Mouse (Mus musculus): ENCODE results near the gene Kcnq1. TPM values are rescaled to one million over a fixed set of nuclear protein-coding genes. Genes with fewer than 3 reads are reported as not detected.

The Kcnq1 gene
- total RNA-seq, 2 experiments from 2014 or later, result 0.46 TPM; not detected in 1

DNA sequence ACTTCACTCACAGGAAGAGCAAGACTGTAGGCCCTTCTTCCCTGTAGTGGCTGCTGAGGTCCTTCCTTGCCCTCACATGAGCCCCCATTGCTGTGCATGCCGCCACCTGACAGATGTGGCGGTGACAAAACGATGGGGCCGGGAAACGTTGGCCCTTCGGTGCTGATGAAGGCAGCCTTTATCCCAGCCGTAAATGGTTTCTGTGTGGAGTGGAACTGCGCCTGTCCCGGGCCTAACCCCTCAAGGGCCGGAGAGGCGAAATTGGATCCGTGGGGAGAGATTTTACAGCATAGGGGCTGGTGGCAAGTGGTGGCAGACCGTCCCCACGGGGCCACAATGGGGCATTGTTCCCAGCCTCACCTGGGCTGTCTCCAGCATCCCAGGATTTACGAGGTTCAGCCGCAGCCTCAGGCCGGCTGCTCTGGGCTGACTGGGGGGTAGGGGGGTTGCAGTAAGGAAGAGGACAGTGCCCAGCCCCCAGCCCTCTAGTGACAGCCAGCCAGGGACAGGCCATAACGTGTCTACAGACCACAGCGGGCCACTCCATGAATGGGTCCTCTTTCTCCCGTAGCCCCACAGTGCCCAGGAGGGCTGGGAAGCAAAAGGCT lies 274.4 kb downstream of the Kcnq1 start:
- ATAC-seq (replicated peaks; ENCODE audit: low FRiP score, low TSS enrichment, poor library complexity, severe bottlenecking), result no peak

DNA sequence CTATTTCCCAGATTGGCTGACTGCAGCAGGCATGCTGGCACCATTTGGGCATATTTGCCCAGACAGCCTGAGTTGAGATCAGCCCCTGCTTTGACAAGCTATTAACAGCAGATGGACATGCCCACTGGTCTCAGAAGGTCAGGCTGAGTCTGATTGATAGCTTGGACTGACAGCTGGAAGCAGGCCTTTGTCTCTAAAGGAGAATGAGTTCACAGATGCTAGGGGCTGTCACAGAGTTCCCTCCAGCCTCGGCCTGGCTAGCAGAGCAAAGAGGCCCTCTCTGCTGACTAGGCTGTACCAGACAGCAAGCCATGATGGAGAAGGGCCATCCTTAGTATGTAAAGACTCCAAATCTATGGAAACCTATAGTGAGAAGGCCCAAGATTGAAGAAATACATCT lies 280.5 kb downstream of the Kcnq1 start:
- no peak for ATAC-seq (replicated peaks; ENCODE audit: low FRiP score, low TSS enrichment, poor library complexity, severe bottlenecking)

DNA sequence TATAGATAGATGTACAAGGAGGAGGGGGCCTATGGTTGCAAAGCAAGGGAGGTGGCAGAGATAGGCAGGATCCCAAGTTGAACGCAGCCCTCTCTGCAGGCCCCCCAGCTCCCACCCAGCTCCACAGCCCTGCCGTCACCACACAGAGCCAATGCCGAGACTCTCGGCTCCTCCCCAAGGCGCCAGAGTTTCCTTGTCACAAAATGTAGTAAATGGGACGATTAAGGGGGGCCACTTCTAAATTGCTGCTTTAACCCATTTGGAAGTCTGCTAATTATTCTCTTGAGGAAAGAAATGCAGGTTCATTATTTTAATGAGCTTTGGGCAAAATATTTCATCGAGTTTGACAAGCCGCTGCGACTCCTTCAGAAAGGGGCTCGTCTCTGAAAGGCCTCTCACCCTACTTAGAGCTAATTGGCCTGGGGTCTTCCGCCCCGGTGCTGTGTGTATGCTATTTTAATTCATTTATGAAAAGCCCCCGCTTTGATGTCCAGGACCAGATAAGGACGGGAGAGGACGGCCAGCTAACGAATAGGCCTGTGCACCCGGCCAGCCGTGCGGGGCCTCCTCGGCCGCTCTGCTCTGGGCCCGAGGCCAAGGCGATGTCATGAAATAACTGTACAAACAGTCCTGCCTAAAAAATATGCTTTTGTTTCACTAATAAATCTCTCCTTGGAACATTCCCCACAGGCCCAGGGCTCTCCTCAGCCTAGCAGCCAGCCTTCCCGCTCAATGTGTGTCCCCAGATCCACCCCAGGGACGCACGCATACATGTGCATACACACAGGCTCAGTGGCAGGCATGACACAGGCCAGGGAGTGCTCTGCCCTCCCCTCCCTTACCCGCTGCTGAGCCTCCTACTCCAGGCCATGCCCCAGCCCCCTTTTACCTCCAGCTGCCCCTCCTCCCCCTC lies 282.9 kb downstream of the Kcnq1 start:
- ATAC-seq (replicated peaks; ENCODE audit: low FRiP score, low TSS enrichment, poor library complexity, severe bottlenecking), result no peak

DNA sequence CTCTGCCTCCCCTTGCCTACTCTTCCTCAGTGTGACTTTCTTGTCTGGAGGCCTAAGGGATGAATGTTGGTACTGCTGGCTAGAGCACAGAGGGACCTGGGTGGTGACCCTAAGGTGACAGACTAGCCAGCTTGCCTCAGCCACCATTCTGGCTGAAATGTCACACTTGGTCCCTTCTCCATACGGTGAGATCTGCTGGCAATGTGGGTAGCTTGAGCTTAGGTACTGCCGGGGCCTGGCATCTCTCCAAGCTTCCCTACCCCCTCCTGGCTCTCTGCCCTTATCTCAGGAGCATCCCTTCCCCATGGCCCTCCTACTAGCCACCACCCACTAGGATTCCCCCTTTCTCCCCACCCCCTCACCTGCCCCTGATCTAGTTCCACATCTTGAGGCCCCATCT lies 283.7 kb downstream of the Kcnq1 start:
- no peak for ATAC-seq (replicated peaks; ENCODE audit: low FRiP score, low TSS enrichment, poor library complexity, severe bottlenecking)

GRCm38 (mm10) chr7:143390277-143390948 lies 284.3 kb downstream of the Kcnq1 start:
- ATAC-seq (replicated peaks; ENCODE audit: low FRiP score, low TSS enrichment, poor library complexity, severe bottlenecking), result no peak

- ATAC-seq (replicated peaks; ENCODE audit: low FRiP score, low TSS enrichment, poor library complexity, severe bottlenecking), result no peak
These were observed 289.0 kb downstream of the Kcnq1 start for GRCm38 (mm10) chr7:143395113-143395563.

DNA sequence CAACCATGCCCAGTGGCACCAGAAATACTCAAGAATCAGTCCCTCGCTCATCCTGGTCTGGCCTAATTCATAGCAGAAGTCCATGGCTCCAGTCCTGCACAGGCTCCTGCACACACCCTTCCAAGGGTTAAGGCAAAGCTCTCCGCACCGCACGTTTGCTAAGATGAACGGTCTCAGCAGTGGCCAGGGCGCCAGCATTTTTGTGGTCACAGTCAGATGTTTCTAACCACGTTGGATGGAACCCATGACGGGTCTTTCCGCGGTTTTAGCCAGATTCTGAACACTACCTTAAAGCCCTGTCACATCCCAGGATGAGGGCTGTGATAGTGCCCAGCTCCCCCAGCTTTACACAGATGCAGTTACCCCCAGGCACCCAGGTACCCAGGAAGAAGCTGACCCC lies 293.6 kb downstream of the Kcnq1 start:
- no peak for ATAC-seq (replicated peaks; ENCODE audit: low FRiP score, low TSS enrichment, poor library complexity, severe bottlenecking)

- ATAC-seq (replicated peaks; ENCODE audit: low FRiP score, low TSS enrichment, poor library complexity, severe bottlenecking), result no peak
These were observed 294.4 kb downstream of the Kcnq1 start for GRCm38 (mm10) chr7:143400599-143400998.

- ATAC-seq (replicated peaks; ENCODE audit: low FRiP score, low TSS enrichment, poor library complexity, severe bottlenecking), result no peak
These were observed 295.4 kb downstream of the Kcnq1 start for GRCm38 (mm10) chr7:143401429-143402016.

- ATAC-seq (replicated peaks; ENCODE audit: low FRiP score, low TSS enrichment, poor library complexity, severe bottlenecking), result no peak
These were observed 298.1 kb downstream of the Kcnq1 start for GRCm38 (mm10) chr7:143404296-143404695.

DNA sequence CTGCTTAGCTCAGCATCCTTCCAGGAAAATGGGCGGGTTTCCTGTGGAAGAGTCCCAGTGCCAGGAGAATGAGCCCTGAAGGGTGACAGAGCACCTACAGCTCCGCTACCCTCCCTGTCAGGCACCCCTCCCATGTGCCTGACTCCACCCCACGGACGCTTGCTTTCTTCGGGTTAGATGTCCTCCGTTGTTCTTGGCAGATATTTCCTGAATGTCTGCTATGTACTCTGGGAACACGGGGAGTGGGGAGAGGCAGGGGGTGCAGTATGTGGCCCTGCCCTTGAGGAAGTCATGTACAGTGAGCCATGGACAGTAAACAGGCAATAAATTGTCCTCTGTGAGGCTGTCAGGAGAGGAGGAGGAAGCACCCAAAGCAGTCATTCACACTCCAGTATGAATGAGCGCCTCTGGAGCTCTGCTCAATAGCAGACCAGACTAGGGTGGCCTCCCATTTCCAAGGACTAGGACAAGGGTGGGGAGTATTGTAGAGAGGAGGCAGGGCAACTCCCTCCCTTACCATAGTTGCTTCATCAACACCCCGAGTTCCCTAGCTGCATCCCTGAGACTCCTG lies 301.9 kb downstream of the Kcnq1 start:
- no peak for ATAC-seq (replicated peaks; ENCODE audit: low FRiP score, low TSS enrichment, poor library complexity, severe bottlenecking)

DNA sequence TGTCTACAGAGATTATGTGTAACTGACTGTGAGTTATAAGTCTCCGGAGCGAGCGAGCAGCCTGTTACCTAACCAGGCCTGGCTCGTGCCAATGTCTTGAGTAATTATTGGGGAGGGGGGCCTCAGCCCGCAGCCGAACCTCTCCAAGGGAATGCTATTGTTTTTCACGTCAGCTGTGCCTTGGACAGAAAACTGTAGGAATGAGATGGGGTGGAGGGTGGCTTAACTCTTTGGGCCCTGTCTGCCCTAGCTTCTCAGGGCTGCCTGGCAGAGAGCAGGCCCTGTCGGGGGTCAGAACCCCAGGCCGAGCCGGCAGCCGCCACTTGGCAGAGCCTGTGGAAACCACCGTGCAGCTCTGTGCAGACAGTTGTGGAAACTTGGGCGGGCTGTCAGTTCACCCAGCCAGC lies 302.5 kb downstream of the Kcnq1 start:
- no peak for ATAC-seq (replicated peaks; ENCODE audit: low FRiP score, low TSS enrichment, poor library complexity, severe bottlenecking)

DNA sequence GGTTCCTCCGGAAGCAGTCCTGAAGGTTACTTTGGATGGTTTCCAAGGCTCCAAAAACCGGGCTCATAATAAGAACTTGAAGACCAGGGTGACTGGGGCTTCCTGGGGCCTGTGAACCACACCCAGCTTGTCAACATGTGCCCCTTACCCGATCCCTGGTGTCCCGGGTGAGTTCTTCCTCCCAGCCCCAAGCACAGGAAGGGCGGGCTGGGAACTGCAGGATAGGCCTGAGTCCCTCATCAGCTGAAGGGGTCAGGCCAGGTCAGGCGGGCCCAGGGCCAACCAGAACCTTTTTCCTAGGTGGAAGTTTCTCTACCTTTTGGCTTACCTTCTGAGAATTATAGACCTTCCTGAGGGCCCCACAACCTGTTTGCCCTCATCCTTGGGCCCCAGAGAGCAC lies 306.4 kb downstream of the Kcnq1 start:
- ATAC-seq (replicated peaks; ENCODE audit: low FRiP score, low TSS enrichment, poor library complexity, severe bottlenecking), result no peak

GRCm38 (mm10) chr7:143415070-143415469 lies 308.9 kb downstream of the Kcnq1 start:
- ATAC-seq (replicated peaks; ENCODE audit: low FRiP score, low TSS enrichment, poor library complexity, severe bottlenecking), result no peak

- no peak for ATAC-seq (replicated peaks; ENCODE audit: low FRiP score, low TSS enrichment, poor library complexity, severe bottlenecking)
These were observed 310.2 kb downstream of the Kcnq1 start for GRCm38 (mm10) chr7:143416406-143416805.

DNA sequence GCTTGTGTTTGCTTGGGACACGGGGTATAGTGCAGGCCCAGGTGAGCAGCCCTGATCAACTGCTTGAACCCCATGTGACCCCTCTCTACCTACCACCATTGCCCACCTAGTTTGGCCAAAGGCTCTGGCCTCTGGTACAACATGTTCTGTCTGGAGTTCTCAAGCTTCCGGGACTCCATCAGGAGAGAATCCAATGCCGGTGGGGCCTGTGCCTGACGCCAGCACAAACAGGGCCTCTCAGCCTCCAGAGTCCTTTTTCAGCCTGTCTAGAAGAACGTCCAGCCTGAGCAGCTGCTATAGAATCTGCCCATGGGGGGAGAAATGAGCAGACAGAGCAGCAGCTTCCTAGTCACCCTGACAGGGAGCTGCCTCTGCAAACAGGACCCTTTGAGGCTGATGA lies 311.7 kb downstream of the Kcnq1 start:
- ATAC-seq (replicated peaks; ENCODE audit: low FRiP score, low TSS enrichment, poor library complexity, severe bottlenecking), result no peak

GRCm38 (mm10) chr7:143419585-143420160 lies 313.5 kb downstream of the Kcnq1 start:
- no peak for ATAC-seq (replicated peaks; ENCODE audit: low FRiP score, low TSS enrichment, poor library complexity, severe bottlenecking)

DNA sequence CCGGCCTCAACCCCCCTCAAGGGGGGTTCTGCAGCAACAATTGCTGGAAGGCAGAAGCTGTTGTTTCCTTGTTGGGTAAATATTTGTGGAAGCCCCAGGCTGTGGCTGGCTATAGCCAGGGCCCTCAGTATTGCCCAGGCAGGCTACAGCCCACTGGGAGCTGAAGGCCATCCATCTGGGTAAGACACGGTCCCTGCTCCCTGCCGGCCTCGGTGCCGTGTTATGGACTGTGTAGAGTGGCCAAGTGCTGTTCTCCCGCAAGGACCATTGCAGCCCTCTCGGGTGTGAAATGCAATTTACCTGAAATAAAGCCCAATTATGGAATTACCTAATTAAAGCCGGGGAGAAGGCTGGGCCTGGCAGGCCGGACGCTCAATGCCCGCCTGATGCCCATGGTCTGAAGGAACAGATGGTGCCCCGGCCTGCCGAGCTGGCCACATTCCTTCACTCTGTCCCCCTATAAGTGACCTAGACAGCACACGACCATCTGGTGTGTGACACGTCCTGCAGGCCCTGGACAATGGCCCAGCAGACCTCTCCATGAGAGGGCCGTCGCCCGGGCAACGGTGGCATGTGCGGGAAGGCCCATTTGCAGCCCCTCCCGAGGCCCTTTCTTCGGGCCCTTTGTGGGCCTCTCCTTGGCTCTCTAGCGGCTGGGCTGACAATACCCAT lies 322.1 kb downstream of the Kcnq1 start:
- no peak for ATAC-seq (replicated peaks; ENCODE audit: low FRiP score, low TSS enrichment, poor library complexity, severe bottlenecking)
